Mouse (Mus musculus): ENCODE measurements at regions not wholly inside any gene's neighbourhood (a gene's known extent, or its start where the extent isn't known, plus 50 kb on each side); places are given as distances from the start of the nearest gene placed in this dataset.

GRCm38 (mm10) chr8:117962666-117963065 lies 160.9 kb upstream of the Mphosph6 start:
- H3K4me3 ChIP-seq (ENCODE audit: low read depth, low read length): no peak overlapping the region

GRCm38 (mm10) chr8:117959501-117959900 lies 157.8 kb upstream of the Mphosph6 start:
- no peaks in the 10 kb centered on the region for H3K4me1 ChIP-seq (ENCODE audit: control insufficient read depth, insufficient read depth, insufficient read length, low read length)
- no peaks in the 10 kb centered on the region for H3K36me3 ChIP-seq (ENCODE audit: control insufficient read depth, insufficient read depth, low read length)
- WGBS: 79% methylated on average over 8 of the region's 8 CpGs
- TF ChIP-seq POLR2A (IDR thresholded peaks at IDR 0.05; ENCODE audit: low read depth, low read length): no peak
- no peak for TF ChIP-seq CTCF (IDR thresholded peaks at IDR 0.05; ENCODE audit: extremely low read depth, insufficient read length, insufficient replicate concordance, low read depth, low read length)
- H3K27me3 ChIP-seq (ENCODE audit: control insufficient read depth, insufficient read depth, low read length): no peaks in the 10 kb centered on the region
- no peak overlapping the region for H3K27ac ChIP-seq (ENCODE audit: insufficient read depth, low read depth, low read length)
- no peak overlapping the region for H3K4me3 ChIP-seq (ENCODE audit: low read depth, low read length)

More at GRCm38 (mm10) chr8:117962666-117963065, 160.9 kb upstream of the Mphosph6 start:
- Histone ChIP-seq H3K27me3 (ENCODE audit: control insufficient read depth, insufficient read depth, low read length) (no peaks in the 10 kb centered on the region), H3K4me1 (ENCODE audit: control insufficient read depth, insufficient read depth, insufficient read length, low read length) (no peaks in the 10 kb centered on the region), H3K27ac (ENCODE audit: insufficient read depth, low read depth, low read length) (no peak overlapping the region), H3K36me3 (ENCODE audit: control insufficient read depth, insufficient read depth, low read length) (no peaks in the 10 kb centered on the region)
- 76% methylated on average over 8 of the region's 8 CpGs for WGBS
- TF ChIP-seq CTCF (IDR thresholded peaks at IDR 0.05; ENCODE audit: extremely low read depth, insufficient read length, insufficient replicate concordance, low read depth, low read length) (no peak), POLR2A (IDR thresholded peaks at IDR 0.05; ENCODE audit: low read depth, low read length) (no peak)

GRCm38 (mm10) chr8:117958914-117959313 lies 157.2 kb upstream of the Mphosph6 start:
- H3K27me3 ChIP-seq (ENCODE audit: control insufficient read depth, insufficient read depth, low read length): no peaks in the 10 kb centered on the region
- 33% methylated on average over 3 of the region's 3 CpGs for WGBS
- H3K27ac ChIP-seq (ENCODE audit: insufficient read depth, low read depth, low read length): no peak overlapping the region
- H3K4me3 ChIP-seq (ENCODE audit: low read depth, low read length): no peak overlapping the region
- no peaks in the 10 kb centered on the region for H3K36me3 ChIP-seq (ENCODE audit: control insufficient read depth, insufficient read depth, low read length)
- TF ChIP-seq POLR2A (IDR thresholded peaks at IDR 0.05; ENCODE audit: low read depth, low read length): no peak
- TF ChIP-seq CTCF (IDR thresholded peaks at IDR 0.05; ENCODE audit: extremely low read depth, insufficient read length, insufficient replicate concordance, low read depth, low read length): no peak
- H3K4me1 ChIP-seq (ENCODE audit: control insufficient read depth, insufficient read depth, insufficient read length, low read length): no peaks in the 10 kb centered on the region

GRCm38 (mm10) chr8:117951656-117952055 lies 149.9 kb upstream of the Mphosph6 start:
- Histone ChIP-seq H3K4me3 (ENCODE audit: low read depth, low read length) (no peak overlapping the region), H3K36me3 (ENCODE audit: control insufficient read depth, insufficient read depth, low read length) (no peaks in the 10 kb centered on the region), H3K4me1 (ENCODE audit: control insufficient read depth, insufficient read depth, insufficient read length, low read length) (no peaks in the 10 kb centered on the region), H3K27ac (ENCODE audit: insufficient read depth, low read depth, low read length) (no peak overlapping the region), H3K27me3 (ENCODE audit: control insufficient read depth, insufficient read depth, low read length) (no peaks in the 10 kb centered on the region)
- 35% methylated on average over 5 of the region's 5 CpGs for WGBS
- TF ChIP-seq POLR2A (IDR thresholded peaks at IDR 0.05; ENCODE audit: low read depth, low read length): no peak
- no peak for TF ChIP-seq CTCF (IDR thresholded peaks at IDR 0.05; ENCODE audit: extremely low read depth, insufficient read length, insufficient replicate concordance, low read depth, low read length)

- no peaks in the 10 kb centered on the region for H3K4me1 ChIP-seq (ENCODE audit: control insufficient read depth, insufficient read depth, insufficient read length, low read length)
- H3K27ac ChIP-seq (ENCODE audit: insufficient read depth, low read depth, low read length): no peak overlapping the region
- H3K4me3 ChIP-seq (ENCODE audit: low read depth, low read length): no peak overlapping the region
- WGBS: 72% methylated on average over 3 of the region's 3 CpGs
- H3K36me3 ChIP-seq (ENCODE audit: control insufficient read depth, insufficient read depth, low read length): no peaks in the 10 kb centered on the region
- no peak for TF ChIP-seq CTCF (IDR thresholded peaks at IDR 0.05; ENCODE audit: extremely low read depth, insufficient read length, insufficient replicate concordance, low read depth, low read length)
- no peak for TF ChIP-seq POLR2A (IDR thresholded peaks at IDR 0.05; ENCODE audit: low read depth, low read length)
- H3K27me3 ChIP-seq (ENCODE audit: control insufficient read depth, insufficient read depth, low read length): no peaks in the 10 kb centered on the region
Observed at GRCm38 (mm10) chr8:117946540-117946939, 144.8 kb upstream of the Mphosph6 start.

GRCm38 (mm10) chr8:117934566-117935094 lies 132.9 kb upstream of the Mphosph6 start:
- Histone ChIP-seq H3K4me1 (ENCODE audit: control insufficient read depth, insufficient read depth, insufficient read length, low read length) (no peaks in the 10 kb centered on the region), H3K4me3 (ENCODE audit: low read depth, low read length) (no peak overlapping the region), H3K36me3 (ENCODE audit: control insufficient read depth, insufficient read depth, low read length) (no peaks in the 10 kb centered on the region), H3K27me3 (ENCODE audit: control insufficient read depth, insufficient read depth, low read length) (no peaks in the 10 kb centered on the region), H3K27ac (ENCODE audit: insufficient read depth, low read depth, low read length) (no peak overlapping the region)
- no peak for TF ChIP-seq CTCF (IDR thresholded peaks at IDR 0.05; ENCODE audit: extremely low read depth, insufficient read length, insufficient replicate concordance, low read depth, low read length)
- TF ChIP-seq POLR2A (IDR thresholded peaks at IDR 0.05; ENCODE audit: low read depth, low read length): no peak
- 92% methylated on average over 16 of the region's 16 CpGs for WGBS

GRCm38 (mm10) chr8:117930687-117931086 lies 128.9 kb upstream of the Mphosph6 start:
- 52% methylated on average over 6 of the region's 6 CpGs for WGBS
- TF ChIP-seq POLR2A (IDR thresholded peaks at IDR 0.05; ENCODE audit: low read depth, low read length) (no peak), CTCF (IDR thresholded peaks at IDR 0.05; ENCODE audit: extremely low read depth, insufficient read length, insufficient replicate concordance, low read depth, low read length) (no peak)
- H3K27me3 ChIP-seq (ENCODE audit: control insufficient read depth, insufficient read depth, low read length): no peaks in the 10 kb centered on the region

More at GRCm38 (mm10) chr8:117930687-117931086, 128.9 kb upstream of the Mphosph6 start:
- no peaks in the 10 kb centered on the region for H3K4me1 ChIP-seq (ENCODE audit: control insufficient read depth, insufficient read depth, insufficient read length, low read length)
- no peak overlapping the region for H3K4me3 ChIP-seq (ENCODE audit: low read depth, low read length)
- H3K36me3 ChIP-seq (ENCODE audit: control insufficient read depth, insufficient read depth, low read length): no peaks in the 10 kb centered on the region
- no peak overlapping the region for H3K27ac ChIP-seq (ENCODE audit: insufficient read depth, low read depth, low read length)

All from small intestine, adult 2 months (tissue).